ENCODE assay signal across 8 mouse cellular contexts in the genomic region with DNA sequence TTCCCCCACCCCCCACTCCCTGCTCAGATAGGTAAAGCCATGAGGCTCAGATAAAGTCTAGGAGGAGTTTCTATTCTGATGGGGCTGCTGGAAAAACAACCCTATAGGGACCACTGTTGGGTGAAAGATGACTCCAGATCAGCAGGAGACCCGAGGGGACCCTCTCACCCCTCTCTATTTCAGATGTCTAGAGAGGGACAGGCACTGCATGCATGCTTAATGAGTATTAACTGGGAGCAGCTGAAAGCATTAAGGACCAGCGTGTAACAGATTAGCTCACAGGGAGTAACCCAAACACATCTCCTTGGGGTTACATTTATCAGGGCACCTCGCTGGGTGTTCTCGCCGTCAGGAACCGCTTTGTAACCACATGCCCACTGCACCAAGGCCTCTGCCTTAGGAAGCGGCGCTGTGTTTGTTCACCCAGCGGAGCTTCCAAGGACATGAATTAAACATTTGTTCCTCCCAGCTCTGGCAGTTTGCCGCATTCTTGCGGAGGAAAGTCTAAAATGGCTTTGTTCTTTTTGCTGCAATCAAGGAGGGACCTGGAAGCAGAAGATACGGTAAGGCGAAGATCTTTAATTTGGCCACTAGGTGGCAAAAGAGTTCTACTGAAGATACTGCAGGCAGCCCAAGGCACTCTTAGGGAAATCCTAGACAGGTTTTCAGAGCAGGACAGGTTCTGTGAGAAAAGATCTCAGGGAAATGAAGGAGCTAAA.
DNase-seq lines count a peak whose midpoint lies in the region; ATAC-seq and TF ChIP-seq lines count a peak whose summit lies in the region.

No protein-coding gene starts in this region.

- no peaks in the 10 kb centered on the region for H3K79me2 ChIP-seq in CH12.LX (replicated peaks; ENCODE audit: control insufficient read depth, extremely low read depth, insufficient read depth, poor library complexity, severe bottlenecking)

- peaks cover 14% of the 10 kb centered on the region for H3K27me3 ChIP-seq in CH12.LX (replicated peaks)
- no peaks in the 10 kb centered on the region for H3K27me3 ChIP-seq in heart, postnatal 0 days (ENCODE audit: control insufficient read depth, insufficient read depth, low read length)
- H3K27me3 ChIP-seq in liver, embryonic 15.5 days = peaks cover 6% of the 10 kb centered on the region; the same call in 1 of the 2 replicates
- no peaks in the 10 kb centered on the region for H3K27me3 ChIP-seq in neural tube, embryonic 11.5 days (ENCODE audit: control insufficient read depth, insufficient read depth, low read length)
- no peaks in the 10 kb centered on the region; the same call in 1 of the 2 replicates for H3K27me3 ChIP-seq in testis, adult 2 months (ENCODE audit: control insufficient read depth, insufficient read depth, low read length)

- peaks cover 11 to 28% of the 10 kb centered on the region in 2 experiments for H3K4me1 ChIP-seq in CH12.LX (ENCODE audit: control insufficient read depth in 1 of 2, insufficient read depth in 2 of 2)
- no peaks in the 10 kb centered on the region for H3K4me1 ChIP-seq in brown adipose tissue, adult 24 weeks (ENCODE audit: control insufficient read depth, insufficient read depth, insufficient read length, low read length)
- peaks cover 10% of the 10 kb centered on the region for H3K4me1 ChIP-seq in heart, postnatal 0 days (ENCODE audit: control insufficient read depth, insufficient read depth)
- peaks cover 19% of the 10 kb centered on the region for H3K4me1 ChIP-seq in liver, embryonic 15.5 days (replicated peaks)
- 0 out of 2 replicates have a peak, but pooled peaks cover 4% of the 10 kb centered on the region for H3K4me1 ChIP-seq in neural tube, embryonic 11.5 days (ENCODE audit: control insufficient read depth, insufficient read depth, low read length)
- peaks cover 17% of the 10 kb centered on the region for H3K4me1 ChIP-seq in testis, adult 2 months (ENCODE audit: control insufficient read depth, insufficient read depth, low read length)

- 1% methylated on average over 13 of the region's 13 CpGs for WGBS in heart, postnatal 0 days
- 3% methylated on average over 13 of the region's 13 CpGs for WGBS in liver, embryonic 15.5 days (ENCODE audit: insufficient replicate concordance)
- 2% methylated on average over 13 of the region's 13 CpGs for WGBS in neural tube, embryonic 11.5 days

- no peaks in the 10 kb centered on the region for H3K9me3 ChIP-seq in CH12.LX (replicated peaks; ENCODE audit: low read length)
- H3K9me3 ChIP-seq in heart, postnatal 0 days (replicated peaks; ENCODE audit: control insufficient read depth, low read length) = no peaks in the 10 kb centered on the region
- no peaks in the 10 kb centered on the region for H3K9me3 ChIP-seq in liver, embryonic 15.5 days (replicated peaks)
- no peaks in the 10 kb centered on the region for H3K9me3 ChIP-seq in neural tube, embryonic 11.5 days (ENCODE audit: control insufficient read depth, low read length)

- H3K36me3 ChIP-seq in CH12.LX (replicated peaks in 1 of 2; ENCODE audit: control insufficient read depth in 1 of 2, insufficient read depth in 1 of 2, low read length in 1 of 2) = no peaks in the 10 kb centered on the region
- H3K36me3 ChIP-seq in heart, postnatal 0 days (replicated peaks; ENCODE audit: control insufficient read depth, insufficient read depth, low read length) = no peaks in the 10 kb centered on the region
- no peaks in the 10 kb centered on the region for H3K36me3 ChIP-seq in liver, embryonic 15.5 days (replicated peaks)
- H3K36me3 ChIP-seq in neural tube, embryonic 11.5 days (ENCODE audit: control insufficient read depth, insufficient read depth, low read length) = no peaks in the 10 kb centered on the region
- H3K36me3 ChIP-seq in testis, adult 2 months (ENCODE audit: control insufficient read depth, insufficient read depth, low read length) = no peaks in the 10 kb centered on the region

- TF ChIP-seq RAD21 in CH12.LX (IDR thresholded peaks at IDR 0.05; ENCODE audit: low read depth, low read length) = no peak; the same call in none of the 2 replicates

- TF ChIP-seq EP300 in CH12.LX (IDR thresholded peaks at IDR 0.05; ENCODE audit: low read length) = no peak
- no peak for TF ChIP-seq EP300 in heart, postnatal 0 days (IDR thresholded peaks at IDR 0.05; ENCODE audit: low read depth)

- peak overlapping the region; percentile 47 to 59 (median 56) for H3K4me3 ChIP-seq in CH12.LX (replicated peaks in 1 of 3; ENCODE audit: low read depth in 2 of 3, low read length in 2 of 3, poor library complexity in 1 of 3)
- peak overlapping the region; percentile 36 for H3K4me3 ChIP-seq in brown adipose tissue, adult 24 weeks (ENCODE audit: insufficient read depth, low read depth, low read length)
- peak overlapping the region; percentile 31 for H3K4me3 ChIP-seq in heart, postnatal 0 days (ENCODE audit: low read depth, low read length)
- H3K4me3 ChIP-seq in liver, embryonic 15.5 days (replicated peaks) = peak overlapping the region; percentile 41
- H3K4me3 ChIP-seq in neural tube, embryonic 11.5 days (ENCODE audit: low read depth, low read length) = 0 out of 2 replicates have a peak overlapping the region, but pooled peaks have one; percentile 18
- peak overlapping the region; percentile 47; the same call in 1 of the 2 replicates for H3K4me3 ChIP-seq in testis, adult 2 months (ENCODE audit: control insufficient read depth, low read depth, low read length)

- peak; percentile 86 to 99 for TF ChIP-seq CTCF in CH12.LX (conservative IDR thresholded peaks at IDR 0.05 in 1 of 2, IDR thresholded peaks at IDR 0.05 in 1 of 2; ENCODE audit: low read depth in 2 of 2, low read length in 2 of 2)
- peak; percentile 88 for TF ChIP-seq CTCF in heart, postnatal 0 days (IDR thresholded peaks at IDR 0.05; ENCODE audit: low read depth)
- peak; percentile 1; the same call in 1 of the 2 replicates for TF ChIP-seq CTCF in testis, adult 2 months (IDR thresholded peaks at IDR 0.05; ENCODE audit: control insufficient read depth, insufficient read depth, insufficient replicate concordance, low read depth, low read length)

- peak; percentile 96 for DNase-seq in CH12.LX (ENCODE audit: extremely low read depth)
- peak; percentile 28 for DNase-seq in fat pad, adult 2 months (ENCODE audit: extremely low read depth, low read depth, low spot score)
- DNase-seq in heart, postnatal 0 days (ENCODE audit: low spot score) = peak; percentile 90
- peak; percentile 66 to 81 for DNase-seq in kidney, postnatal 4 days
- DNase-seq in neural tube, embryonic 11.5 days (ENCODE audit: low spot score) = peak; percentile 75

- dilution Hi-C loops in CH12.LX (cut with MboI; ENCODE audit: extremely low pct_ligation_motif_present, extremely low pct_unique_long_range_greater_than_20kb, low sequenced_read_pairs) = no loop called here

- in situ Hi-C loops in CH12.LX (cut with MboI; ENCODE audit: low pct_ligation_motif_present, low pct_unique_long_range_greater_than_20kb, low sequenced_read_pairs) = loop anchor here (10.0 kb wide), 1 partner anchor 467 kb away; no protein-coding TSS in a partner anchor

- H3K4me2 ChIP-seq in CH12.LX (ENCODE audit: insufficient read depth, low read depth, poor library complexity, severe bottlenecking) = peak overlapping the region; percentile 85
- H3K4me2 ChIP-seq in heart, postnatal 0 days (ENCODE audit: low read depth, low read length) = peak overlapping the region; percentile 61
- peak overlapping the region; percentile 73 for H3K4me2 ChIP-seq in liver, embryonic 15.5 days
- peak overlapping the region; percentile 57 for H3K4me2 ChIP-seq in neural tube, embryonic 11.5 days (ENCODE audit: low read depth)

- H3K27ac ChIP-seq in CH12.LX (ENCODE audit: insufficient read depth, low read depth) = no peak overlapping the region
- H3K27ac ChIP-seq in brown adipose tissue, adult 24 weeks (replicated peaks; ENCODE audit: low read depth, low read length) = no peak overlapping the region
- peak overlapping the region; percentile 68 for H3K27ac ChIP-seq in heart, postnatal 0 days (ENCODE audit: low read depth)
- no peak overlapping the region for H3K27ac ChIP-seq in liver, embryonic 15.5 days (replicated peaks)
- peak overlapping the region; percentile 58; the same call in 1 of the 2 replicates for H3K27ac ChIP-seq in neural tube, embryonic 11.5 days (ENCODE audit: low read depth, low read length)
- peak overlapping the region; percentile 67 for H3K27ac ChIP-seq in testis, adult 2 months (ENCODE audit: control insufficient read depth, insufficient read depth, low read depth, low read length)

- no peak for TF ChIP-seq POLR2A in CH12.LX (IDR thresholded peaks at IDR 0.05; ENCODE audit: low read depth, low read length)
- TF ChIP-seq POLR2A in testis, adult 2 months (IDR thresholded peaks at IDR 0.05; ENCODE audit: control insufficient read depth, low read depth, low read length) = no peak

- peak; percentile 83 for ATAC-seq in heart, postnatal 0 days (ENCODE audit: insufficient read depth, low read depth)
- ATAC-seq in liver, embryonic 15.5 days (ENCODE audit: insufficient read depth) = peak; percentile 65
- peak; percentile 80 for ATAC-seq in neural tube, embryonic 11.5 days (ENCODE audit: insufficient read depth, low FRiP score, low TSS enrichment)

- peak overlapping the region; percentile 74 for H3K9ac ChIP-seq in CH12.LX (ENCODE audit: insufficient read depth, low read depth)
- H3K9ac ChIP-seq in heart, postnatal 0 days (replicated peaks; ENCODE audit: low read depth, low read length) = no peak overlapping the region; the same call in 1 of the 2 replicates
- H3K9ac ChIP-seq in liver, embryonic 15.5 days = peak overlapping the region; percentile 4; the same call in 1 of the 2 replicates
- peak overlapping the region; percentile 45 for H3K9ac ChIP-seq in neural tube, embryonic 11.5 days (ENCODE audit: low read length)

TF ChIP-seq in CH12.LX, 34 proteins besides CTCF, POLR2A, EP300 and RAD21 (continues in another document):
- TF ChIP-seq TCF12 (IDR thresholded peaks at IDR 0.05; ENCODE audit: low read depth, low read length) (0 out of 2 replicates have a peak, but pooled peaks have one; percentile 20), ZC3H11A (IDR thresholded peaks at IDR 0.05; ENCODE audit: low read depth, low read length) (peak; percentile 76), IRF4 (IDR thresholded peaks at IDR 0.05; ENCODE audit: low read depth, low read length) (peak; percentile 54; the same call in 1 of the 2 replicates), BHLHE40 (IDR thresholded peaks at IDR 0.05; ENCODE audit: low read depth, low read length) (peak; percentile 57), SMC3 (IDR thresholded peaks at IDR 0.05; ENCODE audit: low read depth, low read length) (peak; percentile 96), PAX5 (IDR thresholded peaks at IDR 0.05; ENCODE audit: low read length) (no peak), ETS1 (conservative IDR thresholded peaks at IDR 0.05; ENCODE audit: low read depth, low read length) (no peak), JUND (conservative IDR thresholded peaks at IDR 0.05; ENCODE audit: low read depth, low read length) (peak; percentile 64; the same call in 1 of the 2 replicates), USF2 (conservative IDR thresholded peaks at IDR 0.05; ENCODE audit: low read depth, low read length) (no peak), UBTF (IDR thresholded peaks at IDR 0.05; ENCODE audit: low read depth, low read length) (0 out of 2 replicates have a peak, but pooled peaks have one; percentile 25), MXI1 (IDR thresholded peaks at IDR 0.05; ENCODE audit: low read depth, low read length) (peak; percentile 72; the same call in 1 of the 2 replicates)

Comparison
In these comparisons a context has a peak if more than half of its experiments do, and no peak if none do; other contexts are left out.
1. DNase-seq: peak in every context shown above with its lines; median percentile 96 in CH12.LX; 90 in heart, postnatal 0 days; 75 in neural tube, embryonic 11.5 days; 74 in kidney, postnatal 4 days; 28 in fat pad, adult 2 months.
2. H3K27ac ChIP-seq: peak in heart, postnatal 0 days (single experiment), neural tube, embryonic 11.5 days (single experiment) and testis, adult 2 months (single experiment); none in CH12.LX (single experiment), brown adipose tissue, adult 24 weeks (single experiment) and liver, embryonic 15.5 days (single experiment).
3. CTCF ChIP-seq: peak in every context shown above with its lines; median percentile 92 in CH12.LX; 88 in heart, postnatal 0 days; 1 in testis, adult 2 months.
4. Peak in every context shown above with its lines, with median percentiles within 50 percentile points of each other: H3K4me2 ChIP-seq, H3K4me3 ChIP-seq and ATAC-seq.